Mouse (Mus musculus) CH12.LX (cell line): ENCODE data around the gene Gm17349.

ENCODE experiments used
- CTCF ChIP-seq, 2 experiments: IDR thresholded peaks in 1 of 2; conservative IDR thresholded peaks in 1 of 2; 2 replicates each; pipeline ENCODE4 v1.5.1; 2011 to 2012; ENCODE audit warnings: low read depth in 2 of 2, low read length in 2 of 2, improper control_type of control experiment in 1 of 2, inconsistent platforms in 1 of 2, mild to moderate bottlenecking in 1 of 2, moderate library complexity in 1 of 2
- E2F4 ChIP-seq: IDR thresholded peaks from 2 replicates; pipeline ENCODE4 v1.6.1; 2011; ENCODE audit warnings: low read depth, low read length, improper control_type of control experiment; ENCODE audit not compliant: insufficient replicate concordance
- GABPA ChIP-seq: IDR thresholded peaks from 2 replicates; pipeline ENCODE4 v1.6.1; 2012; ENCODE audit warnings: low read depth, low read length, improper control_type of control experiment, inconsistent platforms; ENCODE audit not compliant: insufficient replicate concordance
- JUND ChIP-seq: conservative IDR thresholded peaks from 2 replicates; pipeline ENCODE4 v1.6.1; 2011; ENCODE audit warnings: low read depth, low read length, improper control_type of control experiment
- MXI1 ChIP-seq: IDR thresholded peaks from 2 replicates; pipeline ENCODE4 v1.6.1; 2011; ENCODE audit warnings: mild to moderate bottlenecking, low read depth, low read length, improper control_type of control experiment
- TBP ChIP-seq: conservative IDR thresholded peaks from 2 replicates; pipeline ENCODE4 v1.6.1; 2011; ENCODE audit warnings: low read depth, low read length, improper control_type of control experiment

- TF ChIP-seq CTCF (conservative IDR thresholded peaks at IDR 0.05 in 1 of 2, IDR thresholded peaks at IDR 0.05 in 1 of 2; ENCODE audit: low read depth in 2 of 2, low read length in 2 of 2), result no peak
- no peak for TF ChIP-seq E2F4
- TF ChIP-seq TBP, result no peak
- TF ChIP-seq MXI1, result no peak
- no peak for TF ChIP-seq JUND
- no peak for TF ChIP-seq GABPA
These were observed 1.1 kb downstream of the Gm17349 start for GRCm38 (mm10) chr15:99704041-99704681.
